ENCODE assay signal across 11 mouse cellular contexts in the genomic region with DNA sequence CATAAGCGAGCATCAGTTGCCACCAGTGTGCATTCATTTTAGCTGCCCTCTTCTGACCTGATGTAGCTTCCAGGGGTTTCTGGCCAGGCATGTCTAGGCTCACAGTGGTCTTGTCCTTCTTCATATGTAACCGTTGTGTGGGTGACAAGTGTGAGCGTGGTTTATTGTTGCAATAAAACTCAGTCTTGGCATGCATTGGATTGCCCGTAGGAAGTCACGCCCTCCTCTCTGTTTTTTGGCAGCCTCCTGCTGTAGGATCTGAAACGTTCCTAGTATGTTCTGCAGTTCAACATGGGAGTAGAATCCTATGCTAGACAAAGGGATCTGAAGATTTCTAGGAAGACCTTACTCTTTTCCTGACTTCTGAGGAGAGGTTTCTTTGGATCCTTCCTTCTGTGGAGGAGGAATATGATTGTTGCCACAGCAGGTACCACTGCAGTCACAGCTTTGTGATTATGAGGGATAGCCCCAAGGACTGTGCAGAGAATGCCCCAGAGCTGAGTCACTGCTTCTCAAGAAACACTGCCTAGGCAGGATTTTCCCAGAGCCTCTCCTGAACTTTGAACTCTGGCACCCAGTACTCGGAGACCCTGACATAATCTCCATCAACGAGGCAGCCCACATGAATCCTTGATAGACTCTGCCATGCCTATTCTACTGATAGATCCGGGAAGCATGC.
"Had no signal": no experiment of that assay in that cellular context is flagged by ENCODE, and none has a peak within 500 bp of the region (broad histone marks: within the 10 kb centered on the region; RNA-seq: fewer than 3 reads in every experiment).

No protein-coding gene starts in this region.

- H3K27me3 ChIP-seq: liver, embryonic 13.5 days; midbrain, embryonic 13.5 days; neural tube, embryonic 15.5 days had no signal

- H3K27ac ChIP-seq: left cerebral cortex, adult 2 months; liver, embryonic 13.5 days; midbrain, embryonic 13.5 days; neural tube, embryonic 15.5 days had no signal

- H3K36me3 ChIP-seq: liver, embryonic 13.5 days; midbrain, embryonic 13.5 days; neural tube, embryonic 15.5 days had no signal

- H3K4me1 ChIP-seq: liver, embryonic 13.5 days; midbrain, embryonic 13.5 days; neural tube, embryonic 15.5 days had no signal

- DNase-seq: kidney, postnatal 14 days; liver; liver, embryonic 13.5 days; liver, postnatal 0 days; right cerebral cortex, adult 18-20 months; right cerebral cortex, postnatal 25 days; thymus, postnatal 4 days had no signal

- ATAC-seq: liver, postnatal 0 days; midbrain, embryonic 13.5 days had no signal

- H3K4me3 ChIP-seq: left cerebral cortex, adult 2 months; liver, embryonic 13.5 days; midbrain, embryonic 13.5 days; myocyte; neural tube, embryonic 15.5 days had no signal

- H3K9ac ChIP-seq: liver, embryonic 13.5 days; liver, postnatal 0 days; midbrain, embryonic 13.5 days; neural tube, embryonic 15.5 days had no signal

- H3K9me3 ChIP-seq: liver, embryonic 13.5 days; midbrain, embryonic 13.5 days; neural tube, embryonic 15.5 days had no signal

- H3K4me2 ChIP-seq: liver, embryonic 13.5 days; midbrain, embryonic 13.5 days; neural tube, embryonic 15.5 days had no signal
